Mouse (Mus musculus): ENCODE results near the gene Arid4a.
A peak's percentile ranks its signal among the peaks of the same experiment; 100 is the strongest.
"Not testable (repeated sequence)": the region's sequence is repeated elsewhere in the genome, so short reads cannot be mapped to it uniquely, and the experiment has no call there.

The Arid4a gene

GRCm38 (mm10) chr12:71055537-71055936, 39.7 kb downstream of the Arid4a start:
- no peak for DNase-seq

- DNase-seq = no peak
Measured at GRCm38 (mm10) chr12:71059741-71060140, 44.0 kb downstream of the Arid4a start.

- DNase-seq = no peak
Measured at GRCm38 (mm10) chr12:71069846-71070245, 54.1 kb downstream of the Arid4a start.

- no peak for DNase-seq
Measured at GRCm38 (mm10) chr12:71072048-71072447, 56.3 kb downstream of the Arid4a start.

- peak; percentile 47 to 62 for DNase-seq
Measured at GRCm38 (mm10) chr12:71073113-71073730, 57.4 kb downstream of the Arid4a start.

GRCm38 (mm10) chr12:71086331-71086730, 70.5 kb downstream of the Arid4a start:
- DNase-seq = no peak

GRCm38 (mm10) chr12:71104275-71104674, 88.5 kb downstream of the Arid4a start:
- DNase-seq = not testable (repeated sequence)

- DNase-seq = no peak
Measured at GRCm38 (mm10) chr12:71107216-71107771, 91.5 kb downstream of the Arid4a start.

- DNase-seq = peak; percentile 71 to 75
Measured at GRCm38 (mm10) chr12:71111331-71111730, 95.5 kb downstream of the Arid4a start, which contains the start of gene Tomm20l. Gene Tomm20l (plus strand): TSS chr12:71111428.

GRCm38 (mm10) chr12:71113074-71113473, 97.3 kb downstream of the Arid4a start:
- DNase-seq = no peak

GRCm38 (mm10) chr12:71113675-71114288, 98.0 kb downstream of the Arid4a start:
- peak; percentile 67 to 76 for DNase-seq

GRCm38 (mm10) chr12:71116411-71116810, 100.6 kb downstream of the Arid4a start:
- no peak for DNase-seq

- peak; percentile 41 to 61 for DNase-seq
Measured at GRCm38 (mm10) chr12:71122731-71123130, 106.9 kb downstream of the Arid4a start.

- DNase-seq = peak; percentile 94 to 95
Measured at GRCm38 (mm10) chr12:71123286-71123685, 107.5 kb downstream of the Arid4a start.

- no peak for DNase-seq
Measured at GRCm38 (mm10) chr12:71135581-71135980, 119.8 kb downstream of the Arid4a start.

GRCm38 (mm10) chr12:71136130-71136973, 120.6 kb downstream of the Arid4a start, which contains the start of the genes Timm9 and 2700049A03Rik:
Gene Timm9 (minus strand): TSS chr12:71136684.
Gene 2700049A03Rik (plus strand): TSS chr12:71136848.
- DNase-seq = peak; percentile 81 to 86

GRCm38 (mm10) chr12:71136974-71137491, 121.2 kb downstream of the Arid4a start:
- DNase-seq = peak; percentile 88 to 93

GRCm38 (mm10) chr12:71137686-71138085, 121.9 kb downstream of the Arid4a start:
- DNase-seq = no peak

GRCm38 (mm10) chr12:71139258-71139828, 123.6 kb downstream of the Arid4a start:
- DNase-seq = no peak

- peak in 1 of 2 experiments; percentile 19 for DNase-seq
Measured at GRCm38 (mm10) chr12:71141189-71141588, 125.4 kb downstream of the Arid4a start.

- DNase-seq = peak; percentile 71 to 76
Measured at GRCm38 (mm10) chr12:71147641-71148040, 131.9 kb downstream of the Arid4a start.

All from cerebellum, postnatal 14 days (tissue).